Mouse (Mus musculus): ENCODE results near the gene Aven.
A peak's percentile ranks its signal among the peaks of the same experiment; 100 is the strongest.

Gene Aven

GRCm38 (mm10) chr2:112669461-112669860 lies 176.7 kb downstream of the Aven start:
- no peak for DNase-seq (ENCODE audit: low read depth, low spot score)

- DNase-seq (ENCODE audit: low read depth, low spot score): no peak
Measured at GRCm38 (mm10) chr2:112676175-112676574, 183.4 kb downstream of the Aven start.

- DNase-seq (ENCODE audit: low read depth, low spot score): peak; percentile 5
Measured at GRCm38 (mm10) chr2:112676721-112677120, 184.0 kb downstream of the Aven start.

- DNase-seq (ENCODE audit: low read depth, low spot score): no peak
Measured at GRCm38 (mm10) chr2:112677246-112677645, 184.5 kb downstream of the Aven start.

- DNase-seq (ENCODE audit: low read depth, low spot score): no peak
Measured at GRCm38 (mm10) chr2:112681817-112682216, 189.1 kb downstream of the Aven start.
